Mouse (Mus musculus) forebrain, embryonic 13.5 days (tissue): Measurements from ENCODE around the gene Crygb. TPM values are rescaled to one million over a fixed set of nuclear protein-coding genes. Genes with fewer than 3 reads are reported as not detected.
"Not testable (repeated sequence)": the region's sequence is repeated elsewhere in the genome, so short reads cannot be mapped to it uniquely, and the experiment has no call there.

Experiments used
- ATAC-seq: fragments of 200-750 bp; cut with Nextera tagmentation; 2 replicates; pipeline ENCODE4 v1.8.0; 2017
- H3K27ac ChIP-seq: fragments of 300-500 bp; sonication (generic); 2 replicates; pipeline ENCODE4 v1.5.1; 2015; ENCODE audit warnings: inconsistent platforms, mild to moderate bottlenecking, moderate library complexity
- H3K27me3 ChIP-seq: fragments of 300-500 bp; sonication (generic); 2 replicates; pipeline ENCODE4 v1.6.1; 2015; ENCODE audit warnings: mild to moderate bottlenecking, inconsistent platforms
- H3K36me3 ChIP-seq: fragments of 300-500 bp; sonication (generic); 2 replicates; pipeline ENCODE4 v1.6.1; 2015; ENCODE audit warnings: mild to moderate bottlenecking, inconsistent platforms; ENCODE audit not compliant: poor library complexity, severe bottlenecking
- H3K4me1 ChIP-seq: fragments of 300-500 bp; sonication (generic); 2 replicates; pipeline ENCODE4 v1.6.1; 2015; ENCODE audit warnings: inconsistent platforms
- H3K4me2 ChIP-seq: fragments of 300-500 bp; sonication (generic); 2 replicates; pipeline ENCODE4 v1.6.1; 2015; ENCODE audit warnings: inconsistent platforms, mild to moderate bottlenecking, moderate library complexity
- H3K4me3 ChIP-seq: fragments of 300-500 bp; sonication (generic); 2 replicates; pipeline ENCODE4 v1.5.1; 2015; ENCODE audit warnings: mild to moderate bottlenecking, inconsistent platforms
- H3K9ac ChIP-seq: fragments of 300-500 bp; sonication (generic); 2 replicates; pipeline ENCODE4 v1.6.1; 2015; ENCODE audit warnings: mild to moderate bottlenecking, inconsistent platforms
- H3K9me3 ChIP-seq: fragments of 300-500 bp; sonication (generic); replicated peaks from 2 replicates; pipeline ENCODE4 v1.6.1; 2016; ENCODE audit warnings: inconsistent platforms
- WGBS: fragments of 180-500 bp; shearing (Covaris S2); methylation state at CpG from one replicate; pipeline ENCODE4 v1.1.7; 2015; 5-methylcytosine and 5-hydroxymethylcytosine counted together
- polyA plus RNA-seq: library from polyadenylated mRNA; unstranded; fragments of >200 nt; fragmentation: Nextera tagmentation; extraction: Ambion mirVana; gene quantifications from 2 replicates; pipeline ENCODE4 v1.2.1, GENCODE M21; 2015

Gene Crygb
- polyA plus RNA-seq, 1 experiment from 2014 or later = not detected

- 35% methylated on average over 2 of the region's 2 CpGs for whole genome bisulfite sequencing
- Histone ChIP-seq H3K27me3 (no peaks in the 10 kb centered on the region), H3K4me1 (0 out of 2 replicates have a peak, but pooled peaks cover 7% of the 10 kb centered on the region), H3K27ac (no peak overlapping the region), H3K4me3 (no peak overlapping the region), H3K9me3 (no peaks in the 10 kb centered on the region), H3K4me2 (no peak overlapping the region), H3K36me3 (no peaks in the 10 kb centered on the region), H3K9ac (no peak overlapping the region)
- ATAC-seq = no peak
Observed at GRCm38 (mm10) chr1:65052140-65052539, 29.9 kb downstream of the Crygb start.

DNA sequence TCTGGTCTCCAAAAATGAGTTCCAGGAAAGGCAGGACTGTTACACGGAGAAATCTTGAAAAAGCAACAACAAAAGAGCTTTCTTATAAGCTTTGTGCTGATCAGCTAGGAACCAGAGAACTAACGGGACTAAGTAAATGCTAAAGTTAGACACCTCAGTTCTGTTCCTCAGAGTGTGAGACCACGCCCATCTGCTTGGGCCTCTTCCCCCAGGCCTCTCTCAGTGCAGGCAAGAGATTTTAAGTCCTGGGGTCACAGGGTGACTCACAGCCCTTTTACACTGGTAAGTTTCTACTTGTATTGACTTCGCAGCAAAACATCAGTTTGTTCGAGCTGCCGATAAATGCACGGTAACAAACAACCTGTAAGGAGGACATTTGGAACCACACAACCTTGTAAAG is 30.4 kb downstream of the Crygb start:
- Histone ChIP-seq H3K27ac (no peak overlapping the region), H3K4me3 (no peak overlapping the region), H3K4me1 (0 out of 2 replicates have a peak, but pooled peaks cover 7% of the 10 kb centered on the region), H3K9ac (no peak overlapping the region), H3K4me2 (no peak overlapping the region), H3K27me3 (no peaks in the 10 kb centered on the region), H3K9me3 (no peaks in the 10 kb centered on the region), H3K36me3 (no peaks in the 10 kb centered on the region)
- ATAC-seq = no peak
- 57% methylated on average over 7 of the region's 7 CpGs for WGBS

DNA sequence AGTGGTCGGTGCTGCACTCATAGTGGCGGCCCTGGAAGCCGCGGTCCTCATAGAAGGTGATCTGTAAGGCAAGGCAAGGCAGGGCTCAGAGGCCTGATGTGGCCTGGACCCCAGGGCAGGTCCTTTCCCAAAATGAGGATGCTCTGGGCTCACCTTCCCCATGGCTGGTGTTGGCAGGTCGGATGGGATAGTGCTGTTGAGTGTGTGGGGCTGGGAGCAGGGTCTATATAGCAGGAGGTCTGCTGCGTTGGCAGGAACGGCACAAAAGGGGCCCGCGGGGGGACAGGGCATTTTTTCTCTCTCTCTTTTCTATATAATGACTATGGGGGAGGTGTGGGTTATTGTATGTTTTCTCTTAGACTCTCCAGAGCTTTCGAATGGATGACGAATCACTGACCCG is 31.1 kb downstream of the Crygb start, which contains the start of gene Cryge:
TSS of gene Cryge (minus strand) at position 198 of the 400 bp plus-strand sequence.
- ATAC-seq = not testable (repeated sequence)
- WGBS = 37% methylated on average over 12 of the region's 12 CpGs

DNA sequence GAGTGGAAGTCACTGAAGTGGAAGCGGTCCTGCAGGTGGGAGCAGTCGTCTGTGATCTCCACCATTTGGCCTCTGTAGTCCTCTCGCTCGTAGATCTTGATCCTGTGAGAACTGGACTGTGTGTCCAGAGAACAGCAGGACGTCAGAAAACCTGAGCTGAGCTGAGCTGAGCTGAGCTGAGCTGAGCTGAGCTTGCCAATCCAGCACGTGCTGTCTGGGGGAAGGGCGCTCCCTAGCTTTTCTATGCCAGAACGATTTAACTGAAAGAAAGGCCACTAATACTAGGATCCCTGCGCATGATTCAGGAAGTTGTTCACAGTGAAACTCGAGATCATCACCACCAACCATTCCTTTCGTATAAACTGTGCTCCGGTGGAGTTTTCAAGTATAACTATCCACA is 33.3 kb downstream of the Crygb start:
- ATAC-seq = no peak
- Histone ChIP-seq H3K4me3 (no peak overlapping the region), H3K9me3 (no peaks in the 10 kb centered on the region), H3K4me1 (0 out of 2 replicates have a peak, but pooled peaks cover 7% of the 10 kb centered on the region), H3K27me3 (no peaks in the 10 kb centered on the region), H3K4me2 (no peak overlapping the region), H3K9ac (no peak overlapping the region), H3K36me3 (no peaks in the 10 kb centered on the region), H3K27ac (no peak overlapping the region)
- 53% methylated on average over 12 of the region's 12 CpGs for WGBS

More for the DNA sequence above, 31.1 kb downstream of the Crygb start, which contains the start of gene Cryge:
- H3K4me2 ChIP-seq, H3K9ac ChIP-seq, H3K36me3 ChIP-seq, H3K27ac ChIP-seq, H3K4me3 ChIP-seq, H3K27me3 ChIP-seq, H3K9me3 ChIP-seq, H3K4me1 ChIP-seq: not testable (repeated sequence)

DNA sequence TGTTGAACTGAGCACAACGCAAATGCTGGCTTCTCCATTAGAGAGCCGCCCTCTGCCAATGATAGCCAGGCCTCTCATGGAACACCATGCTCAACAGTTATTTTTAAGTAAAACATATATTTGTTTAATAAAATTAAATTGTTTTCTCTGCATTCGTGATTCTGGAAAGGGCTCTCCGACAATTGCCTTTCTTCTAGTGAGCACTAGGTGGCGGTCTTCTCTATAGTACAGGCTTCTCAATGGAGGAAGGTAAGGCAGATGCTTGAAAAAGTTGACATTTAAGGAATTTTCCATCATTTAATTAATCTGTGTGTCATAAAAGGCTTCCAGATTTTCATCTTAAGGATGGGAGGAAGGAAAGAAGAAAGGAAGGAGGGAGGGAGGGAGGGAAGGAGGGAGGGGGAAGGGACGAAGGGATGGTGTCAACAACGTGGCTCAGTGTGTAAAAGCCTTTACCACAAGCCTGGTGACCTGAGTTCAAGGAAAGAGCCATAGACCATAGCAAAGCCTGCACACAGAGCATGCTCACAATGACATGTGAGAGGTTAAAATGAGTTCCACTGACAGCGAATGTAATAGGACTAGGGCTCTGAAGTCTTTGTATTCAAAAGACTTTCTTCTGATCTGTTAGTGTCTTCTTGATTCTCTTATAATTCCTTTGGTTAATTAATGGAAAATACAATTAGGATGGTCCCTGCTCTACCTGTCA is 35.5 kb downstream of the Crygb start:
- no peak overlapping the region for H3K4me3 ChIP-seq
- 0 out of 2 replicates have a peak, but pooled peaks have one; percentile 38 for ATAC-seq

GRCm38 (mm10) chr1:65043433-65043832 is 38.7 kb downstream of the Crygb start:
- WGBS = 88% methylated on average over 2 of the region's 2 CpGs
- no peak overlapping the region for H3K27ac ChIP-seq
- H3K36me3 ChIP-seq = no peaks in the 10 kb centered on the region
- H3K4me1 ChIP-seq = no peaks in the 10 kb centered on the region
- H3K27me3 ChIP-seq = no peaks in the 10 kb centered on the region
- H3K4me2 ChIP-seq = no peak overlapping the region
- no peak overlapping the region for H3K9ac ChIP-seq
- no peak overlapping the region for H3K4me3 ChIP-seq
- ATAC-seq = no peak
- H3K9me3 ChIP-seq = no peaks in the 10 kb centered on the region

More for the DNA sequence above, 35.5 kb downstream of the Crygb start:
- H3K4me2 ChIP-seq = 0 out of 2 replicates have a peak overlapping the region, but pooled peaks have one; percentile 22
- 40% methylated on average over 8 of the region's 8 CpGs for WGBS
- H3K9me3 ChIP-seq = no peaks in the 10 kb centered on the region
- H3K27ac ChIP-seq = no peak overlapping the region
- H3K4me1 ChIP-seq = 0 out of 2 replicates have a peak, but pooled peaks cover 7% of the 10 kb centered on the region
- H3K9ac ChIP-seq = no peak overlapping the region
- no peaks in the 10 kb centered on the region for H3K27me3 ChIP-seq
- H3K36me3 ChIP-seq = no peaks in the 10 kb centered on the region

DNA sequence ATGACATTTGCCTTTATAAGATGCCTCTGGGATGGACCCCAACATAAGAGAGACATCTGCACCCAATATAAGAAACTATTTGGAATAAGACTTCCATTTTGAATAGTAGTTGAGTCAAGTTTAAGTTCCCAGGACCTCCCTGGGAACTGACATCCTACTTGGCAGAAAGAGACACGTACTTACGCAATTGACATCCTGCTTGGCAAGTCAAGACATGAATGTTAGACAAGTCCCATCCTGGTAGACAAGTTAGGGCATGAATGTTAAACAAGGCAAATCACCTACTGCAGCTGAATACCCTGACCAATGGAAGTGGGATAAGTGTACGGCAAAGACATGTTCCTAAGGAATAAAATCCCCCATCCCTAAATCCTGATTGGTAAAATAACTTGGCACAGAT is 40.3 kb downstream of the Crygb start:
- no peak overlapping the region for H3K9ac ChIP-seq
- no peaks in the 10 kb centered on the region for H3K4me1 ChIP-seq
- 94% methylated on average over 3 of the region's 3 CpGs for WGBS
- no peaks in the 10 kb centered on the region for H3K27me3 ChIP-seq
- H3K9me3 ChIP-seq = no peaks in the 10 kb centered on the region
- H3K4me3 ChIP-seq = no peak overlapping the region
- ATAC-seq = no peak
- no peak overlapping the region for H3K27ac ChIP-seq
- H3K4me2 ChIP-seq = no peak overlapping the region
- no peaks in the 10 kb centered on the region for H3K36me3 ChIP-seq

DNA sequence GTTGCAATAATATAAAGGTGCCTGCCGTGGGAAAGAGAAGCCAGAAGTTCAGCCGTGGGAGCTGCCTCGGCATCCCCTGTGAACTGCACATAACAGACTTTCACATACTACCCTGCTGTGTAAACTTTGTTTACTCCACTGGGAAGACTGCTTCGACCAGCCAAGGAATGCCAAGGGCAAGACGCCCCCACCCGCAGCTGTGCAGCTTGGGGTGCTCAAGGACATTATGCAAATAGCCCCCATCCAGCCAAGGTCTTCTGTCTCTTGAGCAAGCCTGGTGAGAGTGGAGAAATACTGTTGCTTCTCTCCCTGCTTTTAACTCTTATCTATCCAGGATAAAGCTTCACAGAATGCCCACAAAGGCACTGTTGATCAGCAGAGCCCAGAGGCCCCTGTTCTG is 41.3 kb downstream of the Crygb start:
- no peak overlapping the region for H3K9ac ChIP-seq
- no peak overlapping the region for H3K4me3 ChIP-seq
- H3K4me2 ChIP-seq = no peak overlapping the region
- H3K27ac ChIP-seq = no peak overlapping the region
- H3K36me3 ChIP-seq = no peaks in the 10 kb centered on the region
- H3K27me3 ChIP-seq = no peaks in the 10 kb centered on the region
- H3K4me1 ChIP-seq = no peaks in the 10 kb centered on the region
- WGBS = 83% methylated on average over 6 of the region's 6 CpGs
- ATAC-seq = no peak
- no peaks in the 10 kb centered on the region for H3K9me3 ChIP-seq

- no peaks in the 10 kb centered on the region for H3K27me3 ChIP-seq
- no peak overlapping the region for H3K4me3 ChIP-seq
- WGBS = 75% methylated on average over 3 of the region's 3 CpGs
- H3K9me3 ChIP-seq = no peaks in the 10 kb centered on the region
- no peaks in the 10 kb centered on the region for H3K36me3 ChIP-seq
- no peak overlapping the region for H3K27ac ChIP-seq
- H3K4me2 ChIP-seq = no peak overlapping the region
- H3K9ac ChIP-seq = no peak overlapping the region
- ATAC-seq = no peak
- no peaks in the 10 kb centered on the region for H3K4me1 ChIP-seq
Observed at GRCm38 (mm10) chr1:65039679-65040078, 42.4 kb downstream of the Crygb start.

GRCm38 (mm10) chr1:65037542-65037941 is 44.5 kb downstream of the Crygb start:
- Histone ChIP-seq H3K27ac (no peak overlapping the region), H3K9me3 (no peaks in the 10 kb centered on the region), H3K4me1 (no peaks in the 10 kb centered on the region), H3K36me3 (no peaks in the 10 kb centered on the region), H3K4me2 (no peak overlapping the region), H3K4me3 (no peak overlapping the region), H3K9ac (no peak overlapping the region), H3K27me3 (no peaks in the 10 kb centered on the region)
- WGBS = 86% methylated on average over 2 of the region's 2 CpGs
- no peak for ATAC-seq

- WGBS = 22% methylated on average over 3 of the region's 3 CpGs
- ATAC-seq = no peak
- no peaks in the 10 kb centered on the region for H3K27me3 ChIP-seq
Observed at GRCm38 (mm10) chr1:65035513-65035912, 46.6 kb downstream of the Crygb start.

DNA sequence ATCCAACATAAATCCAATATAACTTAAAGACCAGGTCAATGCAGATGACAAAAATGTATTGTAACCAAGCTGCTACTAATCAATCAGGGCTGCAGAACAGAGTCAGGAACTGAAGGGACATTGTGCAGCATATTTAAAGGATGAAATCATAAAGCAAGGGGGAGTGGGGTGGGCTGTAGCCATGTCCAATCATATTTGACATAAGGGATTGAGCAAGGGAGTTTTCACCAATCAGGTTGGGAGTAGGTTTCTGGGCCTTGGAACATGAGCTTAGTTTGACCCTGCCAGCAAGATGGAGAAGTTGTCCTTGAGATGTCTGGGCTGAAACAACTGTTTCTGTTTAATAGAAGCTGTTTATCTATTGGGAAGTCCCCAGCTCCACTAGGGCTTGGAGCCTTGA is 49.4 kb downstream of the Crygb start, which contains the start of gene Akr1cl:
TSS of gene Akr1cl (minus strand) at position 119 of the 400 bp plus-strand sequence.
- Histone ChIP-seq H3K9me3 (no peaks in the 10 kb centered on the region), H3K27me3 (no peaks in the 10 kb centered on the region), H3K4me1 (no peaks in the 10 kb centered on the region), H3K4me2 (no peak within 1 kb of the TSS), H3K4me3 (no peak within 1 kb of the TSS), H3K27ac (no peak within 1 kb of the TSS), H3K36me3 (no peaks in the 10 kb centered on the region), H3K9ac (no peak within 1 kb of the TSS)
- no peak for ATAC-seq

More at GRCm38 (mm10) chr1:65035513-65035912, 46.6 kb downstream of the Crygb start:
- Histone ChIP-seq H3K9ac (no peak overlapping the region), H3K4me3 (no peak overlapping the region), H3K36me3 (no peaks in the 10 kb centered on the region), H3K9me3 (no peaks in the 10 kb centered on the region), H3K4me1 (no peaks in the 10 kb centered on the region), H3K27ac (no peak overlapping the region), H3K4me2 (no peak overlapping the region)
